Mouse (Mus musculus): ENCODE results near the gene Rad9a.
"Not testable (repeated sequence)": the region's sequence is repeated elsewhere in the genome, so short reads cannot be mapped to it uniquely, and the experiment has no call there.

Gene Rad9a

GRCm38 (mm10) chr19:4201291-4201909, at the start of gene Rad9a:
Rad9a (minus strand) TSS chr19:4201662.
- DNase-seq (ENCODE audit: low read depth), result peak; percentile 87

DNA sequence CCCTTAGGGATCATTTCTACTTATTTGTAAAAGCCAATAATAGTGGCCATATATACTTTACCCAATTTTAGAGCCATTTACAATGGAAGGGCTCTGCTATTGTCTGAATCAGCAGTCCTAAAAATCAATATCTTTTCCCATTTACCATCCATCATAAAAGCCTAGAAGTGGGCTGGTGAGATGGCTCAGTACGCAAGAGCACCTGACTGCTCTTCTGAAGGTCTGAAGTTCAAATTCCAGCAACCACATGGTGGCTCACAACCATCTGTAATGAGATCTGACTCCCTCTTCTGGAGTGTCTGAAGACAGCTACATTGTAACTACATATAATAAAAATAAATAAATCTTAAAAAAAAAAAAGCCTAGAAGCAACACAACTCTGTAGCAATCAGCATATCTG, 47.2 kb upstream of the Rad9a start:
- not testable (repeated sequence) for DNase-seq (ENCODE audit: low read depth)

DNA sequence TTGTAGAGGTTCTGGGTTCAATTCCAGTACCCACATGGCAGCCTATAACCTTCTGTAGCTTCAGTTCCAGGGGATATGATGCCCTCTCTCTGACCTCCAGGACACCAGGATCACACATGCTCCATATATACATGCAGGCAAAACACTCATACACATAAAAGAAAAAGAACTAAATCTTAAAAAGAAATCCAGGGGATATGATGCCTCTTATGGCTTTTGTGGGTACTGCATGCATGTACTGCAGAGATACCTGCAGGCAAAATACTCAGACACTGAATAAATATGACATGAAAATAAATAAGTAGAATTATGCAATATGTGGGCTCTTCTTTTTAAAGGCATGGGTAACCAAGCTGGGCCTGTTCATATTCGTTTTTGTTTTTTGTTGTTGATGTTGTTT, 45.5 kb upstream of the Rad9a start:
- DNase-seq (ENCODE audit: low read depth), result no peak

DNA sequence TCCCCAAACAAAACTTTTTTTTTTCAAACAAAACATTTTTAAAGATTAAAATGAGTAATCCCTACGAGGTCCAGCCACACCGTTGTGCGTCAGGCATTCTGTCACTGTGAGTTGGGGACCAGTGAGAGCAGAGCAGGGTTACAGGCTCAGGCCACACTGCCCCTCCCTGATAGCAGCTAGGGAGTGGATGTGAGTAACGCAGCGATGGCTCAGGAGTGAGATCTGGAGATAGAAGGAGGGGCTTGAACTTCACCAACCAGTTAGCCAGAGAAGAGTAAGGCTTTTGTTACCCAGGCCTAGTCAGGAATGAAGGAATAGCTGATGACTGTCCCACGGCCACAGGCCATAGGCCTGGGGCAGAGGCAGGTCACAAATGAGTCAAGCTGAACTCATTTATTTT, 43.3 kb upstream of the Rad9a start:
- no peak for DNase-seq (ENCODE audit: low read depth)

DNA sequence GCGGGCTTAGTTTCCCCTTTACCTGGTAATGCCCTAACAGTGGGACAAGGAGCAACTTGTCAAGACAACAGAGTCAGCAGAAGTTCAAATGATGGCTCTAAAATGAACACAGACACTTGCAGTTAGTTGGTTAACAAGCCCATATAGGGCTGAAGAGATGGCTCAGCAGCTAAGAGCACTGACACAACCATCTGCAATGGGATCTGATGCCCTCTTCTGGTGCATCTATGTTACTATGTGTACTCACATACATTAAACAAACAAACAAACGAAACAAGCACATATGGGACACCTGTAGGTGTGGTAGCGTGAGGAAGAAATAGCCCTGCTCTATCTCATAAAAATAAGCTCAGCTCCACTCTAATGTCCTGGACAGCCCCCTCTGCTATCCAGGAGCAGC, 41.0 kb upstream of the Rad9a start:
- DNase-seq (ENCODE audit: low read depth), result no peak

- no peak for DNase-seq (ENCODE audit: low read depth)
These were observed 38.8 kb upstream of the Rad9a start for GRCm38 (mm10) chr19:4240247-4240668.

GRCm38 (mm10) chr19:4234548-4234947, 33.1 kb upstream of the Rad9a start:
- no peak for DNase-seq (ENCODE audit: low read depth)

- no peak for DNase-seq (ENCODE audit: low read depth)
These were observed 31.2 kb upstream of the Rad9a start for GRCm38 (mm10) chr19:4232651-4233050.

DNA sequence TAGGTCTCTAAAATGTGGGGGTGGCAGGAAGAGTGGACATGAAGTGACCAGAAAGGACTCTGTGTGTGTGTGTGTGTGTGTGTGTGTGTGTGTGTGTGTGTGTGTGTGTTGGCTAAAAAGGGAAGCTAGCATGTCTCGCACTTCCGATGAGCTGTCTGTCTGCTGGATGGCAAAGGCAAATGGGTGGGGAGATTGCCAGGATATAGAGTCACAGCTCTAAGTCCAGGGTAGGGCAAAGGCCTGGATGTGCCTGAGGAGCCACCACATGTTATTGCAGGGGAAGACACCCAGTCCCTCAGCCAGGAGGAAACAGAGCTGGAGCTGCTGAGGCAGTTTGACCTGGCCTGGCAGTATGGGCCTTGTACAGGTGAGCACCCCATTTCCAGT, 30.7 kb upstream of the Rad9a start:
- DNase-seq (ENCODE audit: low read depth), result no peak

DNA sequence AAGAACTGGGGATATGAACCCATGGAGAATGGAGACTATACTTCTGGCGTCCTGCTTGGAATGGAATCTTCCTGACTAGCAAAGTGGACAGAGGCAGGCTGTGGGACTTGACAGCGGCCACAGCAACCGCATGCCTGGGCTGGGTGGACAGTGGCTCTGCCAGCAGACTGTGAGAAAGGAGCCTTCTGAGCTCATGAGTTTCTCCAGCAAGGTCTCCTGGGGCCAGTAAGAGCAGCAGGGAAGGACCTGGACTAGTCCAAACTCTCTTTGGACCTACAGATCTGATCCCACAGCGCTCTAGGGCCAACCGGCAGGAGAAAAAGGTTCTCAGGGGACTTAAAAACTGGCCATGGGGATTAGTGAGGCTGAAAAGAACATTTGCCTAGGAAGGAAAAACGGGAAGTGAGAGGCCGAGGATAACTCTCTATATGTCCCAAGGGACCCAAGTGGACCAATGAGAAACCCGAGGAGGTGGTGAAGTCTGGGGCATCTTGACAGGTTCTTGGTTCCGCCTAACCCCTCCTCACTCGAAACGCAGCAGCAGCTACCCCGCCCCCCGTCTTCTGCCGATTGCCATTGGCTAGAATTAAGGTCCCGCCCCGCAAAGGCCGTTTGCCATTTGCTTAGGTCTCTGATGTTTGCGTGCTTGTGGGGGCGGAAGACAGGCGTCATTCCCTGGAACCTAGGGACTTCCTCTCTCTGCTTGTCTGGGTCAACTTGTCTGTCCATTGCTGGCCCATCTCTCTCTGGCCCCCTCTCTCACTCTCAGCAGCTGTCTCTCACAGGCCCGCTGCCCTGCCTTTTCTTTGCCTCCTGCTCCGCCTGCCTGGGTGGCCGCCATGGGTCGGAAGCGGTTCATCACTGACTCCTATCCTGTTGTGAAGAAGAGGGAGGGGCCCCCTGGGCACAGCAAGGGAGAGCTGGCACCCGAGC, 30.1 kb upstream of the Rad9a start, which contains the start of gene Pold4:
Gene Pold4, plus strand, starts transcription at position 647 of the 933 bp plus-strand sequence.
- DNase-seq (ENCODE audit: low read depth), result peak; percentile 94

- peak; percentile 77 for DNase-seq (ENCODE audit: low read depth)
These were observed 29.0 kb upstream of the Rad9a start for GRCm38 (mm10) chr19:4230415-4230814.

- no peak for DNase-seq (ENCODE audit: low read depth)
These were observed 28.1 kb upstream of the Rad9a start for GRCm38 (mm10) chr19:4229451-4230076.

GRCm38 (mm10) chr19:4228891-4229290, 27.4 kb upstream of the Rad9a start:
- DNase-seq (ENCODE audit: low read depth), result no peak

GRCm38 (mm10) chr19:4227894-4228678, 26.6 kb upstream of the Rad9a start:
- no peak for DNase-seq (ENCODE audit: low read depth)

- no peak for DNase-seq (ENCODE audit: low read depth)
These were observed 26.0 kb upstream of the Rad9a start for GRCm38 (mm10) chr19:4227446-4227845.

- DNase-seq (ENCODE audit: low read depth), result no peak
These were observed 25.3 kb upstream of the Rad9a start for GRCm38 (mm10) chr19:4226779-4227178.

- no peak for DNase-seq (ENCODE audit: low read depth)
These were observed 20.7 kb upstream of the Rad9a start for GRCm38 (mm10) chr19:4222165-4222564.

GRCm38 (mm10) chr19:4220957-4221743, 19.7 kb upstream of the Rad9a start:
- no peak for DNase-seq (ENCODE audit: low read depth)

GRCm38 (mm10) chr19:4220416-4220815, 19.0 kb upstream of the Rad9a start:
- no peak for DNase-seq (ENCODE audit: low read depth)

- no peak for DNase-seq (ENCODE audit: low read depth)
These were observed 18.5 kb upstream of the Rad9a start for GRCm38 (mm10) chr19:4219943-4220342.

DNA sequence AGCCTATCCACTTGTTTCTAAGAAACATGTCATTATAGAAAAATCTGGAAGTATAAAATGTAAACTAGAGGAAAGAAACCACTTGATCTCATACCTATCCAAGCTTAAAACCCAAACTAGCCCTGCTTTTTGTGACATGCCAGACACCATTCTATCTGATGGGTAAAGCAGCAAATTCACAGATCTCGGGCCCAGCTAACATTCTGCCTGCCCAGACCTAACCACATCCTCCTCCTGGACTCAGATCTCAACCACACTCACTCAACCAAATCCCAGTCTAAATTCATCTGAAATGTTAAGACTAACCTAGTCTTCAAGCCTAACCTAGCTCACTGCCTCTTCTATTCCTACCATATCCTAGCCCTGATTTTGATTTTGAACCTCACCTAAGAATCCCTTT, 17.3 kb upstream of the Rad9a start:
- DNase-seq (ENCODE audit: low read depth), result no peak
